Mouse (Mus musculus): ENCODE results near the gene Nfkb1.

- no peak for TF ChIP-seq CTCF (IDR thresholded peaks at IDR 0.05)
- no peak for TF ChIP-seq EP300 (IDR thresholded peaks at IDR 0.05)
Observed at GRCm38 (mm10) chr3:135649809-135650208, 41.5 kb downstream of the Nfkb1 start.
